Mouse (Mus musculus) NIH3T3 (cell line): Measurements from ENCODE around the gene Pacsin3.

Experiments
- DNase-seq: peaks from one replicate; pipeline ENCODE4 v3.0.0-alpha.2; 2012; ENCODE audit warnings: low read depth

Pacsin3 gene

DNA sequence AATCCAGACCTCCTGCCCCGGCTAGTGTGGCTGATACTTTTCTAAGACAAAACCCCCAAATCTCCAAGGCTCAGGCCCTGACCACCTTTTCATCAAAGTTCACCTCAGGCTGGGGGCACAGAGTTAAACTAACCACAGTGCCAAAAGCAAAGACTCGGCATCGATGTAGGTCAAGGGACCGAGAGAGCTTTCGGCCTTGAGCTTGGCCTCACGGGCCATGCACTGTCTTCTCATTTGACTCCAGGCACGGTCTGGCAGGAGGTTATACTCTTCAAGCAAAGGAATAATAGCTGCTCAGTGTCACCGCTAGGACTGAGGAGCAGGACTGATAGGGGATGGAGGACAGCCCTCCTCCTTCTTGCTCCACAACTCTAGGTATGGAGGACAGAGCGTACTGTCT, 50.2 kb downstream of the Pacsin3 start:
- DNase-seq = no peak

DNA sequence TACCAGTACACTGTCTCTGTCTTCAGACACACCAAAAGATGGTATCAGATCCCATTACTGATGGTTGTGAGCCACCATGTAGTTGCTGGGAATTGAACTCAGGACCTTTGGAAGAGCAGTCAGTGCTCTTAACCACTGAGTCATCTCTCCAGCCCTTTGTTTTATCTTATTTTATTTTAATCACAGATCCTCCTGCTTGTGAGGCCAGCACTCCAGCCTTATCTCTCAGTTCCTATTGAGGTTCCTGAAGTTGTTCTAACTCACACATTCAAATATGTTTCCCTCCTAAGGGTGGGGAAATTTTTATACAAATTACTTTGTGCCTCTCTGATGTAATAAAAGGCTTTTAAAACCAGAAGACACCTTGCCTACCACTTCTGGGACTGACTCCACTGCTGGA, 50.8 kb downstream of the Pacsin3 start:
- no peak for DNase-seq

DNA sequence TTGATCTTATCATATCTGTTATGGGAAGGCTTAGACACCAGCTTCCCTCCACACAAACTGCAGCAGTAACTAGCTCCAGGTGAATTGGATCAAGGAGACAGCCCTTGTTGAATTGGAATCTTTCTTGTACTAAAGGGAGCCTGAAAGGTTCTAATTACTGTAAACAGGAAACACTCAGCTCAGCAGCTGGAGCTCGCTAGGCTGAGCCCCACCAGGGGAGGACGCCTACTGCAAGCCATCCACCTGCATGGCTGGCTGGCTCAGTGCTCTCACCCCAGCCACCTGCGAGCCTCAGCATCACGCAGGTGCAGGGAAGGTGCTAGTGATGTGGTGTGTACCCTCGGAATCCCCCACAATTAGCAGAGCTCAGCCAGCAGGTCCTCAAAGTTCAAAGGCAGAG, 52.9 kb downstream of the Pacsin3 start:
- no peak for DNase-seq

DNA sequence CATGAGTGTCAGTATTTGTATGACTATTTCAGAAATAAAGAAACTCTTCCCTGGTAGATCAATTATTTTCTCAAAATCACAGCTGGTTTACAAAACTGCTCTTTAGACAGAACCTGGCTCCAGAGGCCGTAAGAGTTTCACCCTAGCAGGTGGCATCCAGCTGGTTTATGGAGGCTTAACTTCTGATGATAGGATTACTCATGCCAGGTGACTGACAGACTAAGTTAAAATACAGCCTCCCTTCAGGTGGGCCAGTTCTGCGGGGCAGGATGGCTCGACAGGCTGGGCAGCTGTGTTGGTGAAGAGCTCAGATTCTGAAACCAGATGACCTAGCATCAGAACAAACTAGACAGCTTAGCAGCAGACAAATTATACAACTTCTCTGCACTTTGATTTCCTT, 53.8 kb downstream of the Pacsin3 start:
- DNase-seq = no peak

DNA sequence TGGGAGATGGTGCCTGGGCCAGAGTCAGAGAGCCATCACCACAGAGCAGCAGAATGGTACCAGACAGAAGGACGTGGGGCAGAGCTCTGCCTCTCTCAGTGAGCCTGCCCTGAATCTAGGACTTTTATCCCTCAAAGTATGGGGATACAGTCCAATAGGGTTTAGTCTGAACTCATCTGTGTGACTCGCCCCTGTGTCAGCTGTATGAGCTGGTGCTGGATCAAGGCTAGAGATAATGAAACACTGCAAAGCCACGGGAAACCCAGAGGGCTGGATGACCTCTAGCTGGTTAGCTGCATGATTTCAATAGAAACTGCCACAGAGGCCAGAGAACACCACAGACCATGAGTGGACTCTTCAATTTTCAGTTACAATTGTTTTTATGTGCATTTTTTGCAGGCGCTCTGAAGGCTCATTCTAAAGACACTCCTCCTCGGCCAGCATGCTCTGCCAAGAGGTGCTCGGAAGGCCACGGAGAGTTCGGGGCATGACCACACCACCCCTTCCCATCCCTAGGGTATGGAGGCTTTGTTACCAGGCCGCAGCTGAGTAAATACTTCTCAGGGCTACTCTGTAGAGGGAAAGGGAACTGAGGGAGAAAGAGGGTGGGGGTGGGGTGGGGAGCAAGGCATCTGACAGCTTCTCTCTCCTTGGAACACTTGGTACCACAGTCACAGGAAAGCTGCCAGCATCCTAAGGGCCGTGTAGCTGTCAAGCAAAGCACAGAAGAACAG, 57.0 kb downstream of the Pacsin3 start:
- DNase-seq = peak; percentile 58

DNA sequence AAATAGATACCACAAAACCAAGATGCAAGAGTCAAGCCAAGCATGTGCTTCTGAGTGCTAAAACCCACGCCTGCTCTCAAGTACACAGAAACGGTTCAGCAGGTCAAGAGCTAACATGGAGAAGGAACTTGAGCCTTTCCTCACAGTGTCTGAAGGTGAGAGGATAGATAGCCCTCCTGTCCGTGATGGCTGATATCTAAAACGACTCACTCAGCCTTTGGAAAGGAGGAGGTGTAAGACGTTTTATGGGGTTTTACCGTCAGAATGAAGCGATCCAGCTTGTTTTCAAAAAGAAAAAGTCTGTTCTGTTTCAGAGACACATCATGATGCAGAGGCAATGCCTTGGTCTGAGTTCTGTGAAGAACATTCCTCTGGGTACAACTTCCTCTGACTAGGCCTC, 58.4 kb downstream of the Pacsin3 start:
- no peak for DNase-seq
